Mouse (Mus musculus) G1E (cell line): ENCODE data around the gene Il2ra. TPM values are rescaled to one million over a fixed set of nuclear protein-coding genes. Genes with fewer than 3 reads are reported as not detected.

Experiments
- ATAC-seq: 2 replicates; pipeline ENCODE4 v1.8.0; 2016; ENCODE audit warnings: mild to moderate bottlenecking; ENCODE audit not compliant: insufficient number of reproducible peaks, poor library complexity, low FRiP score, severe bottlenecking; ENCODE audit errors: extremely low read depth
- DNase-seq: peaks from one replicate; pipeline ENCODE4 v3.0.0; 2012; ENCODE audit warnings: low spot score
- H3K27me3 ChIP-seq: 2 replicates; pipeline ENCODE4 v1.6.1; 2012; ENCODE audit warnings: mild to moderate bottlenecking, low read length, inconsistent platforms; ENCODE audit not compliant: insufficient read depth
- H3K36me3 ChIP-seq: replicated peaks from 2 replicates; pipeline ENCODE3; 2012; ENCODE audit warnings: mild to moderate bottlenecking, inconsistent platforms
- H3K4me1 ChIP-seq: 2 replicates; pipeline ENCODE4 v1.6.1; 2012; ENCODE audit warnings: low read depth, low read length, inconsistent platforms, mixed read lengths; ENCODE audit not compliant: insufficient read depth
- H3K4me3 ChIP-seq: 2 replicates; pipeline ENCODE4 v1.5.1; 2012; ENCODE audit warnings: low read depth, mild to moderate bottlenecking, inconsistent platforms, low read length, moderate library complexity, mixed read lengths
- H3K9me3 ChIP-seq: replicated peaks from 2 replicates; pipeline ENCODE4 v1.6.1; 2012; ENCODE audit warnings: inconsistent platforms
- CTCF ChIP-seq: IDR thresholded peaks from 2 replicates; pipeline ENCODE4 v1.5.1; 2012; ENCODE audit warnings: low read depth, low read length, inconsistent platforms, mixed read lengths
- GATA1 ChIP-seq: IDR thresholded peaks from 2 replicates; pipeline ENCODE4 v1.6.1; 2012; ENCODE audit warnings: borderline replicate concordance, low read length, inconsistent platforms, mixed read lengths
- GATA2 ChIP-seq: IDR thresholded peaks from 2 replicates; pipeline ENCODE4 v1.6.1; 2012; ENCODE audit warnings: low read depth, low read length, inconsistent platforms, borderline replicate concordance
- POLR2AphosphoS5 ChIP-seq: IDR thresholded peaks from 2 replicates; pipeline ENCODE4 v1.6.1; 2012; ENCODE audit warnings: low read depth, low read length, inconsistent platforms; ENCODE audit not compliant: insufficient replicate concordance
- TAL1 ChIP-seq: conservative IDR thresholded peaks from 2 replicates; pipeline ENCODE4 v1.6.1; 2012; ENCODE audit warnings: low read depth, low read length, inconsistent platforms, mixed read lengths
- polyA plus RNA-seq: library from polyadenylated mRNA; stranded (reverse); fragments of >175 nt; gene quantifications from 2 replicates; pipeline ENCODE4 v1.2.3, GENCODE M21; 2012
- total RNA-seq, 2 experiments: library from RNA; stranded (forward) in 1 of 2; stranded (reverse) in 1 of 2; fragments of 200-1000 nt in 1 of 2; fragments of >200 nt in 1 of 2; fragmentation: Nextera tagmentation in 1 of 2; gene quantifications; 2 replicates each; pipeline ENCODE4 v1.2.3; 2014 to 2017

Il2ra gene
- total and polyA plus RNA-seq, 3 experiments: 0.44 TPM; not detected in 2

- Histone ChIP-seq H3K27me3 (peaks cover 2% of the 10 kb centered on the region; the same call in 1 of the 2 replicates), H3K9me3 (no peaks in the 10 kb centered on the region), H3K4me3 (no peak overlapping the region), H3K4me1 (no peaks in the 10 kb centered on the region), H3K36me3 (no peaks in the 10 kb centered on the region)
- no peak for TF ChIP-seq GATA1
- TF ChIP-seq CTCF: no peak
- TF ChIP-seq GATA2: no peak
- no peak for TF ChIP-seq TAL1
- no peak for TF ChIP-seq POLR2AphosphoS5
- DNase-seq (no peak), ATAC-seq (no peak)
Measured at GRCm38 (mm10) chr2:11651476-11651875, 8.9 kb downstream of the Il2ra start.

- DNase-seq (no peak), ATAC-seq (no peak)
- no peak overlapping the region for H3K4me3 ChIP-seq
- no peaks in the 10 kb centered on the region for H3K9me3 ChIP-seq
- peaks cover 2% of the 10 kb centered on the region; the same call in 1 of the 2 replicates for H3K27me3 ChIP-seq
- TF ChIP-seq GATA1: no peak
- no peak for TF ChIP-seq CTCF
- H3K4me1 ChIP-seq: no peaks in the 10 kb centered on the region
- H3K36me3 ChIP-seq: no peaks in the 10 kb centered on the region
Measured at GRCm38 (mm10) chr2:11652196-11652595, 9.6 kb downstream of the Il2ra start.

- DNase-seq (no peak), ATAC-seq (no peak)
- H3K4me3 ChIP-seq: no peak overlapping the region
Measured at GRCm38 (mm10) chr2:11652780-11653179, 10.2 kb downstream of the Il2ra start.

GRCm38 (mm10) chr2:11653330-11653729 is 10.7 kb downstream of the Il2ra start:
- Histone ChIP-seq H3K36me3 (no peaks in the 10 kb centered on the region), H3K9me3 (no peaks in the 10 kb centered on the region), H3K4me3 (no peak overlapping the region), H3K4me1 (no peaks in the 10 kb centered on the region), H3K27me3 (peaks cover 4% of the 10 kb centered on the region; the same call in 1 of the 2 replicates)
- ATAC-seq (no peak), DNase-seq (no peak)
- TF ChIP-seq TAL1: no peak
- no peak for TF ChIP-seq GATA2
- no peak for TF ChIP-seq CTCF
- TF ChIP-seq GATA1: no peak
- TF ChIP-seq POLR2AphosphoS5: no peak

More at GRCm38 (mm10) chr2:11652780-11653179, 10.2 kb downstream of the Il2ra start:
- no peak for TF ChIP-seq TAL1
- TF ChIP-seq CTCF: no peak
- no peak for TF ChIP-seq POLR2AphosphoS5
- no peak for TF ChIP-seq GATA1
- no peak for TF ChIP-seq GATA2
- H3K36me3 ChIP-seq: no peaks in the 10 kb centered on the region
- peaks cover 3% of the 10 kb centered on the region; the same call in 1 of the 2 replicates for H3K27me3 ChIP-seq
- no peaks in the 10 kb centered on the region for H3K4me1 ChIP-seq
- no peaks in the 10 kb centered on the region for H3K9me3 ChIP-seq

- no peak for DNase-seq
- Histone ChIP-seq H3K27me3 (peaks cover 4% of the 10 kb centered on the region; the same call in 1 of the 2 replicates), H3K9me3 (no peaks in the 10 kb centered on the region), H3K4me1 (no peaks in the 10 kb centered on the region), H3K36me3 (no peaks in the 10 kb centered on the region), H3K4me3 (no peak overlapping the region)
- no peak for ATAC-seq
- TF ChIP-seq GATA2 (no peak), TAL1 (no peak), GATA1 (no peak), POLR2AphosphoS5 (no peak), CTCF (no peak)
Measured at GRCm38 (mm10) chr2:11653780-11654179, 11.2 kb downstream of the Il2ra start.

- H3K4me1 ChIP-seq: no peaks in the 10 kb centered on the region
- DNase-seq (no peak), ATAC-seq (no peak)
- H3K36me3 ChIP-seq: no peaks in the 10 kb centered on the region
- TF ChIP-seq GATA2: no peak
- TF ChIP-seq POLR2AphosphoS5: no peak
- TF ChIP-seq TAL1: no peak
- H3K9me3 ChIP-seq: no peaks in the 10 kb centered on the region
- peaks cover 9% of the 10 kb centered on the region for H3K27me3 ChIP-seq
- no peak overlapping the region for H3K4me3 ChIP-seq
Measured at GRCm38 (mm10) chr2:11654990-11655931, 12.7 kb downstream of the Il2ra start.
